In genomic region chr12:117788513-117789011, GRCm38 (mm10) we compare ENCODE assay signal across 8 mouse cellular contexts. TPM values are rescaled to one million over a fixed set of nuclear protein-coding genes. Genes with fewer than 3 reads are reported as not detected.
A peak's percentile ranks its signal among the peaks of the same experiment; 100 is the strongest.
DNase-seq lines count a peak whose midpoint lies in the region; ATAC-seq and TF ChIP-seq lines count a peak whose summit lies in the region.

No protein-coding gene starts in this region.

- H3K36me3 ChIP-seq in kidney, postnatal 0 days (ENCODE audit: insufficient read depth, low read length), result no peaks in the 10 kb centered on the region
- H3K36me3 ChIP-seq in forebrain, embryonic 10.5 days (replicated peaks), result no peaks in the 10 kb centered on the region
- H3K36me3 ChIP-seq in limb, embryonic 11.5 days (ENCODE audit: control insufficient read depth, insufficient read depth, low read length), result no peaks in the 10 kb centered on the region
- no peaks in the 10 kb centered on the region for H3K36me3 ChIP-seq in neural tube, embryonic 14.5 days (ENCODE audit: control insufficient read depth, insufficient read depth, low read length)

- H3K9ac ChIP-seq in kidney, postnatal 0 days (ENCODE audit: low read depth, low read length), result no peak overlapping the region
- 0 out of 2 replicates have a peak overlapping the region, but pooled peaks have one; percentile 28 for H3K9ac ChIP-seq in limb, embryonic 11.5 days (ENCODE audit: low read length)
- no peak overlapping the region for H3K9ac ChIP-seq in neural tube, embryonic 14.5 days (replicated peaks; ENCODE audit: low read depth, low read length)

- no peaks in the 10 kb centered on the region for H3K9me3 ChIP-seq in kidney, postnatal 0 days (replicated peaks; ENCODE audit: low read length)
- H3K9me3 ChIP-seq in forebrain, embryonic 10.5 days, result no peaks in the 10 kb centered on the region
- H3K9me3 ChIP-seq in limb, embryonic 11.5 days (ENCODE audit: control insufficient read depth, low read length), result no peaks in the 10 kb centered on the region
- no peaks in the 10 kb centered on the region for H3K9me3 ChIP-seq in neural tube, embryonic 14.5 days (ENCODE audit: control insufficient read depth, low read length)

- H3K4me1 ChIP-seq in kidney, postnatal 0 days (replicated peaks; ENCODE audit: insufficient read depth, low read length), result no peaks in the 10 kb centered on the region
- H3K4me1 ChIP-seq in forebrain, embryonic 10.5 days, result peaks cover 35% of the 10 kb centered on the region
- no peaks in the 10 kb centered on the region for H3K4me1 ChIP-seq in limb, embryonic 11.5 days (ENCODE audit: control insufficient read depth, insufficient read depth, low read length)
- H3K4me1 ChIP-seq in neural tube, embryonic 14.5 days (ENCODE audit: control insufficient read depth, insufficient read depth, low read length), result 0 out of 2 replicates have a peak, but pooled peaks cover 2% of the 10 kb centered on the region

- no peak for TF ChIP-seq CTCF in kidney, postnatal 0 days (IDR thresholded peaks at IDR 0.05; ENCODE audit: low read depth)

- no peak for DNase-seq in kidney, postnatal 0 days (ENCODE audit: low spot score)
- no peak for DNase-seq in kidney, postnatal 36 days
- peak; percentile 45 for DNase-seq in forebrain, embryonic 10.5 days (ENCODE audit: extremely low spot score, low spot score)
- peak; percentile 50 for DNase-seq in limb, embryonic 11.5 days (ENCODE audit: low spot score)
- no peak for DNase-seq in right cerebral cortex, postnatal 14 days
- DNase-seq in spleen, adult 12 weeks (ENCODE audit: low spot score), result no peak
- DNase-seq in B cell, adult 2 months, result no peak

- peak overlapping the region; percentile 54 for H3K4me2 ChIP-seq in kidney, postnatal 0 days (ENCODE audit: low read length)
- H3K4me2 ChIP-seq in limb, embryonic 11.5 days (ENCODE audit: low read depth, severe bottlenecking), result peak overlapping the region; percentile 57
- peak overlapping the region; percentile 49 for H3K4me2 ChIP-seq in neural tube, embryonic 14.5 days (ENCODE audit: low read depth, low read length)

- 16% methylated on average over 24 of the region's 24 CpGs for WGBS in kidney, postnatal 0 days
- WGBS in forebrain, embryonic 10.5 days, result 9% methylated on average over 24 of the region's 24 CpGs
- 15% methylated on average over 24 of the region's 24 CpGs for WGBS in limb, embryonic 11.5 days
- WGBS in neural tube, embryonic 14.5 days, result 11% methylated on average over 24 of the region's 24 CpGs

- H3K27ac ChIP-seq in kidney, postnatal 0 days, result no peak overlapping the region
- H3K27ac ChIP-seq in forebrain, embryonic 10.5 days, result peak overlapping the region; percentile 87
- no peak overlapping the region for H3K27ac ChIP-seq in limb, embryonic 11.5 days (replicated peaks; ENCODE audit: low read depth, low read length)
- H3K27ac ChIP-seq in neural tube, embryonic 14.5 days (ENCODE audit: low read depth, low read length), result no peak overlapping the region

- H3K27me3 ChIP-seq in kidney, postnatal 0 days (ENCODE audit: insufficient read depth, low read length), result no peaks in the 10 kb centered on the region
- peaks cover 12% of the 10 kb centered on the region for H3K27me3 ChIP-seq in forebrain, embryonic 10.5 days (ENCODE audit: poor library complexity, severe bottlenecking)
- H3K27me3 ChIP-seq in limb, embryonic 11.5 days (ENCODE audit: control insufficient read depth, insufficient read depth, low read length), result no peaks in the 10 kb centered on the region
- H3K27me3 ChIP-seq in neural tube, embryonic 14.5 days (ENCODE audit: control insufficient read depth, insufficient read depth, low read length), result peaks cover 6% of the 10 kb centered on the region; the same call in 1 of the 2 replicates

- H3K4me3 ChIP-seq in kidney, postnatal 0 days (replicated peaks; ENCODE audit: low read depth, low read length), result 0 out of 2 replicates have a peak overlapping the region, but pooled peaks have one; percentile 18
- H3K4me3 ChIP-seq in forebrain, embryonic 10.5 days, result peak overlapping the region; percentile 53
- 0 out of 2 replicates have a peak overlapping the region, but pooled peaks have one; percentile 2 for H3K4me3 ChIP-seq in limb, embryonic 11.5 days (ENCODE audit: low read depth, low read length)
- peak overlapping the region; percentile 13; the same call in 1 of the 2 replicates for H3K4me3 ChIP-seq in neural tube, embryonic 14.5 days (ENCODE audit: low read depth, low read length)

- ATAC-seq in kidney, postnatal 0 days (replicated peaks; ENCODE audit: low FRiP score, low read depth), result no peak
- ATAC-seq in limb, embryonic 11.5 days (ENCODE audit: insufficient number of reproducible peaks, low FRiP score, low TSS enrichment, low read depth), result 0 out of 2 replicates have a peak, but pooled peaks have one; percentile 39
- peak; percentile 60; the same call in 1 of the 2 replicates for ATAC-seq in neural tube, embryonic 14.5 days (ENCODE audit: low read depth)

RNA-seq across cellular contexts. Expression of gene Cdca7l, which starts 15.5 kb away (rescaled TPM):
- polyA plus RNA-seq in kidney, postnatal 0 days (2015; fragmentation: Nextera tagmentation; extraction: Ambion mirVana), result 34.8 and 41.4 TPM in 2 replicates
- polyA plus RNA-seq in forebrain, embryonic 10.5 days (2016; fragmentation: Nextera tagmentation; extraction: Ambion mirVana), result 73.9 and 74.2 TPM in 2 replicates
- polyA plus RNA-seq in limb, embryonic 11.5 days (2014; fragmentation: Nextera tagmentation; extraction: Ambion mirVana), result 44.2 and 49.8 TPM in 2 replicates
- polyA plus RNA-seq in neural tube, embryonic 14.5 days (2014; fragmentation: Nextera tagmentation; extraction: Ambion mirVana), result 2.4 and 3.9 TPM in 2 replicates

Comparison
In these comparisons a context has a peak if more than half of its experiments do, and no peak if none do; other contexts are left out.
1. DNase-seq: peak in forebrain, embryonic 10.5 days (single experiment) and limb, embryonic 11.5 days (single experiment); none in kidney, postnatal 0 days (single experiment), kidney, postnatal 36 days (0 of 2), right cerebral cortex, postnatal 14 days (single experiment), spleen, adult 12 weeks (single experiment) and B cell, adult 2 months (0 of 2).
2. H3K4me3 ChIP-seq: peak in every context shown above with its lines; median percentile 53 in forebrain, embryonic 10.5 days; 18 in kidney, postnatal 0 days; 13 in neural tube, embryonic 14.5 days; 2 in limb, embryonic 11.5 days.
3. Peak in every context shown above with its lines, with median percentiles within 50 percentile points of each other: H3K4me2 ChIP-seq.